Mouse (Mus musculus): ENCODE measurements around the gene Spef2. TPM values are rescaled to one million over a fixed set of nuclear protein-coding genes. Genes with fewer than 3 reads are reported as not detected.
"Not testable (repeated sequence)": the region's sequence is repeated elsewhere in the genome, so short reads cannot be mapped to it uniquely, and the experiment has no call there.

Spef2 gene
- total RNA-seq, 2 experiments from 2014 or later = 0.15 to 0.26 TPM

DNA sequence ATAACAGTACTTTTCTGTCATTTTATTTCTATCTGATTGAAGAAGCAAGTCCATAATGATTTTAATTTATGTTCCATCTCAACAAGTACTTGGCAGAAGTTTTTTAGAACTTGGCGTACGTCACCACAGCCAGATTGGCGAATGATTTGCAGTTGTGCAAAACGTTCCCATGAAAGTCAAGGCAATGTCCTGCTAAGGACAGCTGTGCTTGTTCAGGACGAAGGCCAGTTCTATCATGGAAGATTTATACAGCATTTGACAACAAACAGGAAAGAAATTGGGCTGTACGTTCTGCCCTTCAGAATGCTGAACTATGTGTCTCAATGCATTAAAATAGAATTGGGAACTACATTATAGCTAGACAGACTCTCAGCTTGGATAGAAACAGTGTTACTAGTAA, 183.3 kb downstream of the Spef2 start:
- intact Hi-C loops (cut with DNase I) = no loop called here
- peak in 1 of 2 experiments; percentile 7 for DNase-seq

DNA sequence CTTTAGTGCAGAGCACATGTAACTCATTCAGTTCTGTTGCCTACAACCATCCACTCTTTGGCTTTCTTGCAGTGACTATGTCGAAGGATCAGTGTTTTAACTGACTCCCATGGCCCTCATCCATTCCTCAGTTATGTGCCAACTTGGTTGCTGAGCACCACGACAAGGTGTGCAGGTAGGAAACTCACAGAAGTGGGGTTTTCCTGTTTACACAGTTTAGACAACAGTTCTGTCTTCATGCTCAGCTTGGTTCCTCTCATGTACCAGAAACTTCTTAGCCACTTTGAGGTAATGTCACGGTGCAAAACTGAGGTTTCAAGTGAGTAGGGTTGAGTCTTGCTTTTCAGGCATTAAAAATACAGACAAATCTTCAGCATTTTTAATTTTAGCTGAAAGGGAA, 184.5 kb downstream of the Spef2 start:
- no peak for DNase-seq
- intact Hi-C loops (cut with DNase I) = no loop called here

DNA sequence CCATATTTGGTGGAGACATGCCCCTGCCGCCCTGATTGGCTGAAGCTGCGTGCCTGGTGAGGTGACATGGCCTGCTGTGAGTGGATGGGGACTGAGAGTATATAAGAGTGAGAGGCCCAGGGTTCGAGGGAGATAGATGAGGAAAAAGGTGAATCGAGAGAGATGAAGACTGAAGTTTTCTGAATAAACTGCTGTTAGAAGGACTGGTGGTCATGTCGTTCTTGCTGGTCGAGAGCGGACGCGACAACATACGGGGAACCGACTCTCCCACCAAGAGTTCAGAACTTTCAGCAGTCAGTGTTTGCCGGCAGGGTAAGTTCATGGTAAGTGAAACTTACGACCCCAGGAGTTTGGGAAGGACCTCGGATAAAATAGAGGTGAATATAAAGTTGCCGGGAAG, 191.4 kb downstream of the Spef2 start:
- DNase-seq; intact Hi-C loops (cut with DNase I): not testable (repeated sequence)

DNA sequence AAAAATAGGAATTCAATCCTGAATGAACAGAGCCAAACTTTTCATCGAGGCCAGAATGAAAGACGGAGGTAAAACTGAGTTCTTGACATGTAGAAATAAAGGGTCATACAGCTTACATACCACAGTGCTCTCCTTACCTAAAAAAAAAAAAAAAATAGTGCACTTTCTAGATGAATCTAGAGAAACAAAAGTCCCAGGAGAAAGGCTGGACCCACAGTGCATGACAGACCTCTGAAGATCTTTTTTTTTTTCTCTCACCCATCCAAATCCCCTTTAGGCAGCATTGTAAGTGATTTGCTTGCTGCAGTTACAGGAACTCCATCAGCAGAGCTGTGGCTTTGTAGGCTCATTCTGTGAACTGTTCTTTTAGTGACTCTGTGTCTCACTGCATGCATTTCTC, 199.7 kb downstream of the Spef2 start:
- intact Hi-C loops (cut with DNase I) = no loop called here
- DNase-seq = no peak

- no peak for DNase-seq
- intact Hi-C loops (cut with DNase I) = no loop called here
Measured at GRCm38 (mm10) chr15:9535200-9535599, 213.5 kb downstream of the Spef2 start.

- DNase-seq = no peak
- intact Hi-C loops (cut with DNase I) = no loop called here
Measured at GRCm38 (mm10) chr15:9533356-9533902, 215.2 kb downstream of the Spef2 start.

- intact Hi-C loops (cut with DNase I) = no loop called here
- no peak for DNase-seq
Measured at GRCm38 (mm10) chr15:9530076-9530475, 218.6 kb downstream of the Spef2 start, which contains the start of gene Il7r. Il7r (minus strand) TSS chr15:9530176.

GRCm38 (mm10) chr15:9529646-9530045, 219.0 kb downstream of the Spef2 start:
- intact Hi-C loops (cut with DNase I) = no loop called here
- no peak for DNase-seq

Other genes starting within 250 kb of the Spef2 start
- gene Il7r, start 218.7 kb downstream of the Spef2 start, total RNA-seq (2021) = 1 to 10 TPM in 1 of 2 experiments, under 1 TPM in 1; 0.35 to 2.0 TPM

Data from heart, postnatal 10 days (tissue).